Mouse (Mus musculus) embryonic facial prominence, embryonic 13.5 days (tissue): ENCODE results near the gene Ctps2. TPM values are rescaled to one million over a fixed set of nuclear protein-coding genes. Genes with fewer than 3 reads are reported as not detected.
A peak's percentile ranks its signal among the peaks of the same experiment; 100 is the strongest.
"Not testable (repeated sequence)": the region's sequence is repeated elsewhere in the genome, so short reads cannot be mapped to it uniquely, and the experiment has no call there.

Experiments
- ATAC-seq: fragments of 200-750 bp; cut with Nextera tagmentation; 2 replicates; pipeline ENCODE4 v1.8.0; 2017; ENCODE audit warnings: low read depth; ENCODE audit not compliant: insufficient number of reproducible peaks, insufficient read depth, low FRiP score, low TSS enrichment
- H3K27ac ChIP-seq: fragments of 300-500 bp; sonication (generic); 2 replicates; pipeline ENCODE4 v1.5.1; 2015; ENCODE audit warnings: moderate library complexity, mild to moderate bottlenecking, inconsistent platforms
- H3K27me3 ChIP-seq: fragments of 300-500 bp; sonication (generic); 2 replicates; pipeline ENCODE4 v1.6.1; 2015; ENCODE audit warnings: mild to moderate bottlenecking, inconsistent platforms
- H3K36me3 ChIP-seq: fragments of 300-500 bp; sonication (generic); 2 replicates; pipeline ENCODE4 v1.6.1; 2015; ENCODE audit warnings: mild to moderate bottlenecking, inconsistent platforms
- H3K4me1 ChIP-seq: fragments of 300-500 bp; sonication (generic); 2 replicates; pipeline ENCODE4 v1.6.1; 2015; ENCODE audit warnings: inconsistent platforms
- H3K4me2 ChIP-seq: fragments of 300-500 bp; sonication (generic); 2 replicates; pipeline ENCODE4 v1.6.1; 2015; ENCODE audit warnings: moderate library complexity, mild to moderate bottlenecking, inconsistent platforms
- H3K4me3 ChIP-seq: fragments of 300-500 bp; sonication (generic); 2 replicates; pipeline ENCODE4 v1.5.1; 2015; ENCODE audit warnings: mild to moderate bottlenecking, inconsistent platforms
- H3K9ac ChIP-seq: fragments of 300-500 bp; sonication (generic); 2 replicates; pipeline ENCODE4 v1.6.1; 2015; ENCODE audit warnings: mild to moderate bottlenecking, inconsistent platforms
- H3K9me3 ChIP-seq: fragments of 300-500 bp; sonication (generic); 2 replicates; pipeline ENCODE4 v1.6.1; 2016; ENCODE audit warnings: inconsistent platforms
- WGBS: fragments of 180-500 bp; shearing (Covaris S2); methylation state at CpG from one replicate; pipeline ENCODE4 v1.1.7; 2015; ENCODE audit warnings: mixed read lengths; 5-methylcytosine and 5-hydroxymethylcytosine counted together
- polyA plus RNA-seq: library from polyadenylated mRNA; unstranded; fragments of >200 nt; fragmentation: Nextera tagmentation; extraction: Ambion mirVana; gene quantifications from 2 replicates; pipeline ENCODE4 v1.2.1, GENCODE M21; 2015

Ctps2 gene
- 78.8 and 90.8 TPM in 2 replicates for polyA plus RNA-seq

- H3K9me3 ChIP-seq: no peaks in the 10 kb centered on the region
- peak within 1 kb of the TSS; percentile 80 for H3K9ac ChIP-seq
- 32% methylated on average over 4 of the region's 4 CpGs for WGBS
- no peaks in the 10 kb centered on the region for H3K36me3 ChIP-seq
- peak within 1 kb of the TSS; percentile 63 for H3K4me2 ChIP-seq
- H3K4me3 ChIP-seq: peak within 1 kb of the TSS; percentile 62
- H3K4me1 ChIP-seq: no peaks in the 10 kb centered on the region
- peak within 1 kb of the TSS; percentile 66 for H3K27ac ChIP-seq
- H3K27me3 ChIP-seq: peaks cover 9% of the 10 kb centered on the region; the same call in 1 of the 2 replicates
- no peak for ATAC-seq
Observed at GRCm38 (mm10) chrX:162900938-162901337, at the start of gene Ctps2. TSS of gene Ctps2 (plus strand) at chrX:162901238.

- no peak for ATAC-seq
- WGBS: 63% methylated on average over 3 of the region's 3 CpGs
- Histone ChIP-seq H3K36me3 (peaks cover 25% of the 10 kb centered on the region), H3K4me3 (no peak overlapping the region), H3K27ac (peak overlapping the region; percentile 22; the same call in 1 of the 2 replicates), H3K4me2 (no peak overlapping the region), H3K4me1 (no peaks in the 10 kb centered on the region), H3K9ac (no peak overlapping the region), H3K9me3 (no peaks in the 10 kb centered on the region), H3K27me3 (peaks cover 4% of the 10 kb centered on the region; the same call in 1 of the 2 replicates)
Observed at GRCm38 (mm10) chrX:162868294-162868965, 32.6 kb upstream of the Ctps2 start.

GRCm38 (mm10) chrX:162871734-162872517 is 29.1 kb upstream of the Ctps2 start:
- no peak for ATAC-seq
- 35% methylated on average over 4 of the region's 4 CpGs for WGBS

GRCm38 (mm10) chrX:162873761-162874160 is 27.3 kb upstream of the Ctps2 start:
- H3K27ac ChIP-seq: no peak overlapping the region
- no peak overlapping the region for H3K9ac ChIP-seq
- peaks cover 4% of the 10 kb centered on the region; the same call in 1 of the 2 replicates for H3K27me3 ChIP-seq
- WGBS: 69% methylated on average over 2 of the region's 2 CpGs
- no peaks in the 10 kb centered on the region for H3K4me1 ChIP-seq
- H3K36me3 ChIP-seq: peaks cover 41% of the 10 kb centered on the region
- H3K9me3 ChIP-seq: no peaks in the 10 kb centered on the region
- no peak for ATAC-seq
- H3K4me2 ChIP-seq: no peak overlapping the region
- H3K4me3 ChIP-seq: no peak overlapping the region

More at GRCm38 (mm10) chrX:162871734-162872517, 29.1 kb upstream of the Ctps2 start:
- H3K9me3 ChIP-seq: no peaks in the 10 kb centered on the region
- no peaks in the 10 kb centered on the region for H3K4me1 ChIP-seq
- H3K27ac ChIP-seq: no peak overlapping the region
- H3K36me3 ChIP-seq: peaks cover 35% of the 10 kb centered on the region
- H3K9ac ChIP-seq: no peak overlapping the region
- H3K4me3 ChIP-seq: no peak overlapping the region
- no peak overlapping the region for H3K4me2 ChIP-seq
- H3K27me3 ChIP-seq: peaks cover 4% of the 10 kb centered on the region; the same call in 1 of the 2 replicates

GRCm38 (mm10) chrX:162878236-162878635 is 22.8 kb upstream of the Ctps2 start:
- H3K27me3 ChIP-seq: no peaks in the 10 kb centered on the region
- no peak overlapping the region for H3K4me2 ChIP-seq
- H3K4me3 ChIP-seq: no peak overlapping the region
- WGBS: 84% methylated on average over 3 of the region's 3 CpGs
- no peak overlapping the region for H3K9ac ChIP-seq
- ATAC-seq: no peak
- peaks cover 34% of the 10 kb centered on the region for H3K36me3 ChIP-seq
- no peaks in the 10 kb centered on the region for H3K9me3 ChIP-seq
- no peak overlapping the region for H3K27ac ChIP-seq
- H3K4me1 ChIP-seq: no peaks in the 10 kb centered on the region

- no peaks in the 10 kb centered on the region for H3K36me3 ChIP-seq
- peak within 1 kb of the TSS; percentile 55 for H3K4me2 ChIP-seq
- peak within 1 kb of the TSS; percentile 64; the same call in 1 of the 2 replicates for H3K27ac ChIP-seq
- H3K27me3 ChIP-seq: peaks cover 8% of the 10 kb centered on the region; the same call in 1 of the 2 replicates
- H3K9me3 ChIP-seq: no peaks in the 10 kb centered on the region
- peak within 1 kb of the TSS; percentile 68 for H3K4me3 ChIP-seq
- H3K4me1 ChIP-seq: no peaks in the 10 kb centered on the region
- peak within 1 kb of the TSS; percentile 87 for H3K9ac ChIP-seq
- 17% methylated on average over 43 of the region's 47 CpGs for WGBS
- peak; percentile 86; the same call in 1 of the 2 replicates for ATAC-seq
Observed at GRCm38 (mm10) chrX:162887931-162888511, 13.0 kb upstream of the Ctps2 start, which contains the start of gene Syap1. TSS of gene Syap1 (minus strand) at chrX:162888447.

GRCm38 (mm10) chrX:162888575-162889223 is 12.3 kb upstream of the Ctps2 start:
- not testable (repeated sequence) for H3K9me3 ChIP-seq, H3K36me3 ChIP-seq, H3K9ac ChIP-seq, H3K4me2 ChIP-seq, ATAC-seq, H3K27ac ChIP-seq, H3K27me3 ChIP-seq, H3K4me1 ChIP-seq, H3K4me3 ChIP-seq
- WGBS: 75% methylated on average over 9 of the region's 25 CpGs

GRCm38 (mm10) chrX:162901371-162902039 is 467 bp downstream of the Ctps2 start:
- peak overlapping the region; percentile 66 for H3K27ac ChIP-seq
- H3K27me3 ChIP-seq: peaks cover 9% of the 10 kb centered on the region; the same call in 1 of the 2 replicates
- H3K4me1 ChIP-seq: no peaks in the 10 kb centered on the region
- 23% methylated on average over 23 of the region's 25 CpGs for WGBS
- no peaks in the 10 kb centered on the region for H3K9me3 ChIP-seq
- H3K9ac ChIP-seq: peak overlapping the region; percentile 80
- no peaks in the 10 kb centered on the region for H3K36me3 ChIP-seq
- peak overlapping the region; percentile 62 for H3K4me3 ChIP-seq
- H3K4me2 ChIP-seq: peak overlapping the region; percentile 63
- ATAC-seq: peak; percentile 81

- H3K9ac ChIP-seq: peak overlapping the region; percentile 80
- H3K36me3 ChIP-seq: no peaks in the 10 kb centered on the region
- peaks cover 9% of the 10 kb centered on the region; the same call in 1 of the 2 replicates for H3K27me3 ChIP-seq
- peak; percentile 85 for ATAC-seq
- H3K27ac ChIP-seq: peak overlapping the region; percentile 16; the same call in 1 of the 2 replicates
- H3K4me2 ChIP-seq: peak overlapping the region; percentile 63
- peak overlapping the region; percentile 62 for H3K4me3 ChIP-seq
- WGBS: 25% methylated on average over 29 of the region's 29 CpGs
- H3K4me1 ChIP-seq: no peaks in the 10 kb centered on the region
- no peaks in the 10 kb centered on the region for H3K9me3 ChIP-seq
Observed at GRCm38 (mm10) chrX:162902040-162902734, 1.1 kb downstream of the Ctps2 start.

- H3K4me3 ChIP-seq: no peak overlapping the region
Observed at GRCm38 (mm10) chrX:162907554-162907953, 6.5 kb downstream of the Ctps2 start.

More at GRCm38 (mm10) chrX:162907554-162907953, 6.5 kb downstream of the Ctps2 start:
- Histone ChIP-seq H3K4me2 (no peak overlapping the region), H3K4me1 (no peaks in the 10 kb centered on the region), H3K27me3 (no peaks in the 10 kb centered on the region; the same call in 1 of the 2 replicates), H3K36me3 (peaks cover 17% of the 10 kb centered on the region), H3K9ac (no peak overlapping the region), H3K9me3 (no peaks in the 10 kb centered on the region), H3K27ac (no peak overlapping the region)
- ATAC-seq: no peak
- 73% methylated on average over 3 of the region's 3 CpGs for WGBS
